Mouse (Mus musculus) heart, postnatal 0 days (tissue): ENCODE results near the gene BC049352.

ENCODE experiments used
- CTCF ChIP-seq: IDR thresholded peaks from 2 replicates; pipeline ENCODE4 v1.5.1; 2016; ENCODE audit warnings: antibody characterized with exemption, control low read depth, low read depth
- EP300 ChIP-seq: IDR thresholded peaks from 2 replicates; pipeline ENCODE4 v1.6.1; 2016; ENCODE audit warnings: antibody characterized with exemption, low read depth

GRCm38 (mm10) chr9:45274635-45275034 is 92.8 kb downstream of the BC049352 start:
- no peak for TF ChIP-seq CTCF
- TF ChIP-seq EP300, result no peak
